Mouse (Mus musculus) ES-E14 (cell line): ENCODE results near the gene Polr2a.

Experiments used
- HCFC1 ChIP-seq: IDR thresholded peaks from 2 replicates; pipeline ENCODE4 v1.6.1; 2012; ENCODE audit warnings: low read length, inconsistent platforms, borderline replicate concordance; ENCODE audit not compliant: insufficient read depth
- MAFK ChIP-seq: IDR thresholded peaks from 2 replicates; pipeline ENCODE4 v1.6.1; 2014; ENCODE audit warnings: mild to moderate bottlenecking, low read depth, low read length, inconsistent platforms; ENCODE audit not compliant: insufficient read depth
- ZNF384 ChIP-seq: IDR thresholded peaks from 2 replicates; pipeline ENCODE4 v1.6.1; 2012; ENCODE audit warnings: low read depth, low read length, inconsistent platforms

- TF ChIP-seq HCFC1 (no peak), MAFK (no peak), ZNF384 (no peak)
Measured at GRCm38 (mm10) chr11:69799394-69800137, 41.1 kb upstream of the Polr2a start.
